Mouse (Mus musculus): ENCODE results near the gene Cmya5. TPM values are rescaled to one million over a fixed set of nuclear protein-coding genes. Genes with fewer than 3 reads are reported as not detected.
A peak's percentile ranks its signal among the peaks of the same experiment; 100 is the strongest.

Cmya5 gene
- polyA plus RNA-seq, 1 experiment from 2014 or later, result 0.30 TPM

DNA sequence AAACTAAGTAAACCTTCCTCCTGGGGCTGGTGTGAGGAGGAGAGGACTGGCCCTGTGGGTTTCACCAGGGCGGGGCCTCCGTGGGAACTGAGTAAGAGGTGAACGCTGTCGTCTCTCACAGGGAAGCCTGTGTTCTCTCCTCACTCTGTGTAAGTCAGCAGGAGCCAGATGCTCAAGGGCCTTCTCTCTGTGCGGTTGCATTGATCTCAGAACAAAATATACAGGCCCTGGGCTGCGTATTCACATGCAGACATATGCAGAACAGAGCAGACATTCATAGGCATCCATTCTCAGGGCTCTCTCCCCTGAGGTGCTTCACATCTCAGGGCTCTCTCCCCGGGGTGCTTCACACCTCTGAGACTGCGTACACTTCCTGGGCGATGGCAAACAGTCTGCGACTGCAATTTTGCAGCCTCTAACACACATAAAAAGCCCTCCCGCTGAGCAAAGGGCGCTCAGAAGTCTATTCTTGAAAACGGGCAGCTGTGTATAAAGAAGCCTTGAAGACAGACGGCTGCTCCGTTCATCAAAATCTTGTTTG, 71.6 kb downstream of the Cmya5 start:
- Histone ChIP-seq H3K9me3 (ENCODE audit: low read length) (no peaks in the 10 kb centered on the region), H3K36me3 (ENCODE audit: insufficient read depth, low read length) (no peaks in the 10 kb centered on the region), H3K4me3 (ENCODE audit: low read depth, low read length) (no peak overlapping the region), H3K4me2 (replicated peaks; ENCODE audit: low read depth, low read length) (no peak overlapping the region), H3K4me1 (ENCODE audit: insufficient read depth, low read depth, low read length) (peaks cover 4% of the 10 kb centered on the region; the same call in 1 of the 2 replicates), H3K27ac (ENCODE audit: low read length) (no peak overlapping the region), H3K9ac (replicated peaks; ENCODE audit: low read depth) (no peak overlapping the region), H3K27me3 (replicated peaks; ENCODE audit: insufficient read depth, low read length) (no peaks in the 10 kb centered on the region)
- WGBS, result 21% methylated on average over 15 of the region's 15 CpGs
- TF ChIP-seq EP300 (IDR thresholded peaks at IDR 0.05) (no peak), CTCF (IDR thresholded peaks at IDR 0.05) (no peak)
- no peak for DNase-seq (ENCODE audit: low spot score)
- ATAC-seq, result no peak; the same call in 1 of the 2 replicates

DNA sequence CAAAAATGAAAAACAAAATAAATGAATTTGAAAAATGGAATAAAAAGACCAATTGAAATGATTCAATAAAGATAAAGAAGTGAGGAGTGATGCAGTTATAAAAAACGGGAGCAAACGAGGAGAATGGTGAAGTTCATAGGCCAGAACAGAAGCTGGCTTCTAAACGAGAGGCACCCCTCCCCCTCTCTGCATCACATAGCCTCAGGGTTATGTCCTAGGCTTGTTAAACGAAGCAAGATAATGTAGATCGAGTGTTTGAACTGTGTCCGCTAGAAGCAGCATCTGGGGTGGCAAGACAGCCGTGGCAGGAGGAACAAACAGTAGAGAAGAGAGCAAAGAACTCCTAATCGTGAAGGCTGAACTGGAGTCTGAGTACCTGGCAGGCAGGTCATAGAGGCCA, 74.1 kb downstream of the Cmya5 start:
- no peak for TF ChIP-seq CTCF (IDR thresholded peaks at IDR 0.05)
- no peak for TF ChIP-seq EP300 (IDR thresholded peaks at IDR 0.05)
- no peak overlapping the region for H3K27ac ChIP-seq (ENCODE audit: low read length)
- H3K4me1 ChIP-seq (ENCODE audit: insufficient read depth, low read depth, low read length), result peaks cover 4% of the 10 kb centered on the region; the same call in 1 of the 2 replicates
- H3K9ac ChIP-seq (replicated peaks; ENCODE audit: low read depth), result no peak overlapping the region
- no peak for DNase-seq (ENCODE audit: low spot score)
- H3K9me3 ChIP-seq (ENCODE audit: low read length), result no peaks in the 10 kb centered on the region
- no peaks in the 10 kb centered on the region for H3K36me3 ChIP-seq (ENCODE audit: insufficient read depth, low read length)
- H3K4me3 ChIP-seq (ENCODE audit: low read depth, low read length), result no peak overlapping the region
- H3K27me3 ChIP-seq (replicated peaks; ENCODE audit: insufficient read depth, low read length), result no peaks in the 10 kb centered on the region
- H3K4me2 ChIP-seq (replicated peaks; ENCODE audit: low read depth, low read length), result no peak overlapping the region
- 43% methylated on average over 8 of the region's 8 CpGs for WGBS
- no peak for ATAC-seq

- whole genome bisulfite sequencing, result 76% methylated on average over 4 of the region's 4 CpGs
- H3K9ac ChIP-seq (replicated peaks; ENCODE audit: low read depth), result no peak overlapping the region
- no peak overlapping the region for H3K27ac ChIP-seq (ENCODE audit: low read length)
- no peak overlapping the region for H3K4me3 ChIP-seq (ENCODE audit: low read depth, low read length)
- H3K4me2 ChIP-seq (replicated peaks; ENCODE audit: low read depth, low read length), result no peak overlapping the region
- peaks cover 4% of the 10 kb centered on the region; the same call in 1 of the 2 replicates for H3K4me1 ChIP-seq (ENCODE audit: insufficient read depth, low read depth, low read length)
- no peaks in the 10 kb centered on the region for H3K36me3 ChIP-seq (ENCODE audit: insufficient read depth, low read length)
- TF ChIP-seq CTCF (IDR thresholded peaks at IDR 0.05), result peak; percentile 41
- no peak for TF ChIP-seq EP300 (IDR thresholded peaks at IDR 0.05)
- H3K27me3 ChIP-seq (replicated peaks; ENCODE audit: insufficient read depth, low read length), result no peaks in the 10 kb centered on the region
- H3K9me3 ChIP-seq (ENCODE audit: low read length), result no peaks in the 10 kb centered on the region
- DNase-seq (ENCODE audit: low spot score) (peak; percentile 43), ATAC-seq (no peak)
These were observed 75.0 kb downstream of the Cmya5 start for GRCm38 (mm10) chr13:93069481-93069880.

DNA sequence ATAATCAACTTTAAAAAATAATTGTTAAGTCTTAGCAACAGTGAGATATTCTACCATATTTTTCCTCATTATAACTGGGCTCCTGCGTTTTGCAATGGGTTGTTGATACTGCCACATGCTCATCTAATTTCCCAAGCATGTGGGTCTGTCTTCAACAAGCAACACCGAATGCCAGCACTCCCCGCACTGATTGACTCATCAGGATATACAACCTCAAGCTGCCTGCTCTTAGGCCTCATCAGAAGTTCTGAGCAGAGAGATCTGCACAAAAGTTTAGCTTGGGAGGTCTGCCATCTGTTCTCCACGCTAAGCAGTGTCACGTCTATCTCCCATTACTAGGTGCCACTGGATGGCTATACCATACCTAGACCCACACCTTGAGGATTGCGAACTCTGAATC, 76.2 kb downstream of the Cmya5 start:
- TF ChIP-seq EP300 (IDR thresholded peaks at IDR 0.05) (no peak), CTCF (IDR thresholded peaks at IDR 0.05) (no peak)
- no peak overlapping the region for H3K4me2 ChIP-seq (replicated peaks; ENCODE audit: low read depth, low read length)
- ATAC-seq (no peak), DNase-seq (ENCODE audit: low spot score) (no peak)
- 92% methylated on average over 6 of the region's 6 CpGs for WGBS
- H3K9me3 ChIP-seq (ENCODE audit: low read length), result no peaks in the 10 kb centered on the region
- H3K4me3 ChIP-seq (ENCODE audit: low read depth, low read length), result no peak overlapping the region
- H3K36me3 ChIP-seq (ENCODE audit: insufficient read depth, low read length), result no peaks in the 10 kb centered on the region
- no peaks in the 10 kb centered on the region for H3K4me1 ChIP-seq (ENCODE audit: insufficient read depth, low read depth, low read length)
- no peak overlapping the region for H3K27ac ChIP-seq (ENCODE audit: low read length)
- H3K9ac ChIP-seq (replicated peaks; ENCODE audit: low read depth), result no peak overlapping the region
- no peaks in the 10 kb centered on the region for H3K27me3 ChIP-seq (replicated peaks; ENCODE audit: insufficient read depth, low read length)

DNA sequence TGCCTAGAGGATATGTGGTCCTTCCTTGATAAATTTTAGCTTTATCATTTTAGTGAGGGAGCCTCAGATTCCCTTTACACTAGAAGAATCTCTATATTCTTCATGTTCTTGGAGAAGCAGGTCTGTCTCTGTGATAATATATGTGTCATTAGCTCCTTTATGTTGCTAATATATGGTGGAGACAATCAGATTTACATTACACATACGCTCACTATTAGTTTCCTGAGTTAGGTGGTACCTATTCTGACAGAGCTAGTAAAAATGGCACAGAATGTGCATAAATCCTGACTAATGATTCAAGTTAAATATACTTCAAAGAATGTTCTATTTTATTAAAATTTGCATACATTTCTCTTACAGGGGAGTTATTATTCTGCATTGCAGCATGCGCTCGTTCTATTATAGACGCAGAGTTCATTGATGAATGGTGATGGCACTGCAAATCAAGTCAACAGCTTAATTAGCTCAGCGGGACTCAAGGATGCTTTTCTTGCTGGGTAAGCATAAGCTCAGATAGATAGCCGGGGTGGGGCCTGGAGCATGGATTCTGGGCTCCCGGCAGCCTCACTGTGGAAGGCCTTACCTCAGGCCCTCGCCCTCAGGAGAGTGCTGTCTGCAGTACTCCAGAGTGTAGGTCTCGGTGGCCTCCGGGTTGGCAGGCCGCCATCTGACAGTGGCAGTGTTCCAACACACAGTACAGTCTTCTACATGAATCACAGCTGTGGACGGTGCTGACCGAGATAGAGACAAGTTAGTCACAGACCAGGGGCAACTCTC, 81.5 kb downstream of the Cmya5 start:
- TF ChIP-seq EP300 (IDR thresholded peaks at IDR 0.05) (no peak), CTCF (IDR thresholded peaks at IDR 0.05) (no peak)
- ATAC-seq (peak; percentile 59), DNase-seq (ENCODE audit: low spot score) (peak; percentile 17)
- H3K9ac ChIP-seq (replicated peaks; ENCODE audit: low read depth), result no peak overlapping the region
- H3K36me3 ChIP-seq (ENCODE audit: insufficient read depth, low read length), result no peaks in the 10 kb centered on the region
- no peak overlapping the region for H3K4me3 ChIP-seq (ENCODE audit: low read depth, low read length)
- WGBS, result 51% methylated on average over 13 of the region's 13 CpGs
- no peaks in the 10 kb centered on the region for H3K27me3 ChIP-seq (replicated peaks; ENCODE audit: insufficient read depth, low read length)
- H3K9me3 ChIP-seq (ENCODE audit: low read length), result no peaks in the 10 kb centered on the region
- H3K27ac ChIP-seq (ENCODE audit: low read length), result no peak overlapping the region
- no peaks in the 10 kb centered on the region for H3K4me1 ChIP-seq (ENCODE audit: insufficient read depth, low read depth, low read length)
- no peak overlapping the region for H3K4me2 ChIP-seq (replicated peaks; ENCODE audit: low read depth, low read length)

DNA sequence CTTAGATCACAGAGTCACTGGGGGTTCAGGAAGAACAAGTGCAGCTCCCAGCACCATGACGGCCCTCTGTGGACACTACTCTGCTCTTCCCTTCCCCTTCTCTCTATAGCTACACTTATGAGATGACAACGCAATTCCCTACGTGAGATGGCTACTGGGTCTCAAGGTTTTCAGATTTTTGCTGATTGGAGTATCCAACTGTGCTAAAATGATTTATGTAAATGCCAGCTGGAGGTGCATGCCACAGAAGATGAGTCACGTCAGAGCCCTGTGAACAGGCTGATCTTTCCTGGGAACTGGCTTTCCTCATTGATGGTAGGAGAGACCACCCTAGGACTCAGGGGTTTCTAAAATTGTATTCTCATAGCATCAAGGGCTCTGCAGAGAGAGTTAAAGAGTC, 83.2 kb downstream of the Cmya5 start:
- no peak overlapping the region for H3K4me2 ChIP-seq (replicated peaks; ENCODE audit: low read depth, low read length)
- H3K4me1 ChIP-seq (ENCODE audit: insufficient read depth, low read depth, low read length), result no peaks in the 10 kb centered on the region
- H3K27ac ChIP-seq (ENCODE audit: low read length), result no peak overlapping the region
- no peak overlapping the region for H3K9ac ChIP-seq (replicated peaks; ENCODE audit: low read depth)
- no peak overlapping the region for H3K4me3 ChIP-seq (ENCODE audit: low read depth, low read length)
- no peaks in the 10 kb centered on the region for H3K36me3 ChIP-seq (ENCODE audit: insufficient read depth, low read length)
- ATAC-seq, result no peak
- 80% methylated on average over 4 of the region's 4 CpGs for WGBS
- no peak for DNase-seq (ENCODE audit: low spot score)
- no peaks in the 10 kb centered on the region for H3K27me3 ChIP-seq (replicated peaks; ENCODE audit: insufficient read depth, low read length)
- H3K9me3 ChIP-seq (ENCODE audit: low read length), result no peaks in the 10 kb centered on the region
- TF ChIP-seq CTCF (IDR thresholded peaks at IDR 0.05) (no peak), EP300 (IDR thresholded peaks at IDR 0.05) (no peak)
